Mouse (Mus musculus): ENCODE results near the gene Usp2.

- TF ChIP-seq GATA1 (IDR thresholded peaks at IDR 0.05; ENCODE audit: low read length): no peak
- TF ChIP-seq TAL1 (IDR thresholded peaks at IDR 0.05; ENCODE audit: low read length): no peak
These were observed 23.7 kb upstream of the Usp2 start, which contains the start of gene Thy1 for GRCm38 (mm10) chr9:44042836-44043707.

All from erythroblast, embryonic 14.5 days (primary cell).